Mouse (Mus musculus): ENCODE results near the gene Hgfac. TPM values are rescaled to one million over a fixed set of nuclear protein-coding genes. Genes with fewer than 3 reads are reported as not detected.

Gene Hgfac
- total RNA-seq, 2 experiments from 2014 or later: 0.91 to 1.1 TPM

GRCm38 (mm10) chr5:35079101-35079500 is 37.8 kb downstream of the Hgfac start:
- intact Hi-C loops (cut with DNase I): no loop called here
- no peak for DNase-seq (ENCODE audit: extremely low spot score in 1 of 2, low spot score in 2 of 2)

GRCm38 (mm10) chr5:35084913-35085312 is 43.6 kb downstream of the Hgfac start:
- DNase-seq (ENCODE audit: extremely low spot score in 1 of 2, low spot score in 2 of 2): no peak
- intact Hi-C loops (cut with DNase I): no loop called here

- intact Hi-C loops (cut with DNase I): no loop called here
- DNase-seq (ENCODE audit: extremely low spot score in 1 of 2, low spot score in 2 of 2): peak; percentile 36 to 71
These were observed 47.7 kb downstream of the Hgfac start for GRCm38 (mm10) chr5:35088785-35089613.

- no peak for DNase-seq (ENCODE audit: extremely low spot score in 1 of 2, low spot score in 2 of 2)
- intact Hi-C loops (cut with DNase I): no loop called here
These were observed 48.3 kb downstream of the Hgfac start for GRCm38 (mm10) chr5:35089614-35089963.

- DNase-seq (ENCODE audit: extremely low spot score in 1 of 2, low spot score in 2 of 2): no peak
- intact Hi-C loops (cut with DNase I): no loop called here
These were observed 50.3 kb downstream of the Hgfac start for GRCm38 (mm10) chr5:35091636-35092035.

Small RNAs within 50 kb of the gene (microRNA-seq; reads per million reads assigned to microRNA genes)
- 21.6 reads per million, percentile 40 among the genes with 10 or more reads in this experiment for gene Mir3097

Other genes starting within 250 kb of the Hgfac start
- 10 to 100 TPM; 15.6 to 16.6 TPM for gene Msantd1, start 133.5 kb upstream of the Hgfac start, total RNA-seq (2021)
- 10 to 100 TPM; 58.1 to 65.2 TPM for gene Rgs12, start 92.1 kb upstream of the Hgfac start, total RNA-seq (2021)
- 10 to 100 TPM; 12.0 to 16.5 TPM for gene Dok7, start 15.3 kb downstream of the Hgfac start, total RNA-seq (2021)
- 100 to 1,000 TPM; 110 to 113 TPM for gene Lrpap1, start 64.3 kb downstream of the Hgfac start, total RNA-seq (2021)
- 10 to 100 TPM in 1 of 2 experiments, 1 to 10 TPM in 1; 6.5 to 12.0 TPM for gene Adra2c, start 236.8 kb downstream of the Hgfac start, total RNA-seq (2021)

Measured in left cerebral cortex, postnatal 10 days (tissue).